Mouse (Mus musculus) cerebellum, adult 2 months (tissue): Measurements from ENCODE around the gene Gm1110.

Source experiments
- CTCF ChIP-seq: fragments of 200-500 bp; IDR thresholded peaks from 2 replicates; pipeline ENCODE4 v1.5.1; 2011; ENCODE audit warnings: low read depth, mild to moderate bottlenecking, control low read depth, low read length, moderate library complexity, borderline replicate concordance; ENCODE audit not compliant: insufficient read depth
- POLR2A ChIP-seq: fragments of 200-500 bp; IDR thresholded peaks from 2 replicates; pipeline ENCODE4 v1.6.1; 2011; ENCODE audit warnings: low read length, control low read depth, borderline replicate concordance; ENCODE audit not compliant: insufficient read depth

DNA sequence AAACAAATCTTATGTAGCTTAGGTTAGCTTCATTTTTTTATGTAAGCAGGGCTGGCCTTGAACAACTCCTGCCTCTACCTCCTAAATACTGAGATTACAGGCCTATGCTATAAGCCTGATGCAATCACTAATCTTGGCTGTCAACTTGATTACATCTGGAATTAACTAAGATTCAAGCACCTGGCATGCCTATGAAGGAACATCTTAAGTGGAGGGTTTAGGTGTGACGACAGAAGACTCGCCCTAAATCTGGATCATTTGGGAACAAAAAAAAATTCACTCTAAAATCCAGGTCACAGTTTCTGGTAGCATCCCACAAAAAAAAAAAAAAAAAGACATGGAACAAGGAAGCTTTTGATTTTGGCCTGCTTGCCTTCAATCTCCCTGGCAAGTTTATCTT, 3.1 kb downstream of the Gm1110 start:
- no peak for TF ChIP-seq CTCF
- TF ChIP-seq POLR2A: no peak
